Mouse (Mus musculus) limb, embryonic 14.5 days (tissue): Measurements from ENCODE around the gene Sbds. TPM values are rescaled to one million over a fixed set of nuclear protein-coding genes. Genes with fewer than 3 reads are reported as not detected.

Source experiments
- ATAC-seq: fragments of 200-750 bp; cut with Nextera tagmentation; 2 replicates; pipeline ENCODE4 v1.8.0; 2017; ENCODE audit warnings: low read depth, moderate number of reproducible peaks, moderate TSS enrichment; ENCODE audit not compliant: low FRiP score
- DNase-seq: peaks from one replicate; pipeline ENCODE4 v3.0.0-alpha.2; 2015; ENCODE audit warnings: low spot score
- H3K27ac ChIP-seq: fragments of 300-500 bp; sonication (generic); replicated peaks from 2 replicates; pipeline ENCODE4 v1.5.1; 2014; ENCODE audit warnings: low read depth, mild to moderate bottlenecking, low read length, moderate library complexity, mixed read lengths
- H3K27me3 ChIP-seq: fragments of 300-500 bp; sonication (generic); 2 replicates; pipeline ENCODE4 v1.6.1; 2014; ENCODE audit warnings: low read length, mixed read lengths; ENCODE audit not compliant: control insufficient read depth, insufficient read depth
- H3K36me3 ChIP-seq: fragments of 300-500 bp; sonication (generic); 2 replicates; pipeline ENCODE4 v1.6.1; 2014; ENCODE audit warnings: mild to moderate bottlenecking, low read length, moderate library complexity, mixed read lengths; ENCODE audit not compliant: control insufficient read depth, insufficient read depth
- H3K4me1 ChIP-seq: fragments of 300-500 bp; sonication (generic); 2 replicates; pipeline ENCODE4 v1.6.1; 2014; ENCODE audit warnings: antibody characterized with exemption, low read length, mixed read lengths; ENCODE audit not compliant: control insufficient read depth, insufficient read depth
- H3K4me2 ChIP-seq: fragments of 300-500 bp; sonication (generic); replicated peaks from 2 replicates; pipeline ENCODE4 v1.6.1; 2014; ENCODE audit warnings: low read depth, mild to moderate bottlenecking, low read length, moderate library complexity; ENCODE audit not compliant: severe bottlenecking
- H3K4me3 ChIP-seq: fragments of 300-500 bp; sonication (generic); replicated peaks from 2 replicates; pipeline ENCODE4 v1.5.1; 2014; ENCODE audit warnings: low read length
- H3K9ac ChIP-seq: fragments of 300-500 bp; sonication (generic); 2 replicates; pipeline ENCODE4 v1.6.1; 2014; ENCODE audit warnings: mild to moderate bottlenecking, low read depth, low read length, moderate library complexity; ENCODE audit not compliant: severe bottlenecking
- H3K9me3 ChIP-seq: fragments of 300-500 bp; sonication (generic); 2 replicates; pipeline ENCODE4 v1.6.1; 2016; ENCODE audit warnings: low read length; ENCODE audit not compliant: control insufficient read depth
- POLR2A ChIP-seq: fragments of 200-500 bp; IDR thresholded peaks from 2 replicates; pipeline ENCODE4 v1.8.0; 2012; ENCODE audit warnings: inconsistent platforms, mild to moderate bottlenecking, moderate library complexity, borderline replicate concordance; ENCODE audit not compliant: insufficient read depth, insufficient read length; ENCODE audit errors: extremely low read depth
- WGBS: fragments of 180-500 bp; shearing (Covaris S2); extraction: QIAGEN DNeasy Blood & Tissue Kit; methylation state at CpG from one replicate; pipeline ENCODE4 v1.1.7; 2014; 5-methylcytosine and 5-hydroxymethylcytosine counted together
- polyA plus RNA-seq, 2 experiments: library from polyadenylated mRNA; depleted of rRNA in 1 of 2; stranded (reverse) in 1 of 2; unstranded in 1 of 2; fragments of >200 nt; fragmentation: Nextera tagmentation in 1 of 2; extraction: Ambion mirVana in 1 of 2; gene quantifications; 2 replicates each; pipeline versions ENCODE4 v1.2.1 to v1.2.3; 2012 to 2014

Gene Sbds
- polyA plus RNA-seq, 2 experiments, result 50.8 to 51.9 TPM

DNA sequence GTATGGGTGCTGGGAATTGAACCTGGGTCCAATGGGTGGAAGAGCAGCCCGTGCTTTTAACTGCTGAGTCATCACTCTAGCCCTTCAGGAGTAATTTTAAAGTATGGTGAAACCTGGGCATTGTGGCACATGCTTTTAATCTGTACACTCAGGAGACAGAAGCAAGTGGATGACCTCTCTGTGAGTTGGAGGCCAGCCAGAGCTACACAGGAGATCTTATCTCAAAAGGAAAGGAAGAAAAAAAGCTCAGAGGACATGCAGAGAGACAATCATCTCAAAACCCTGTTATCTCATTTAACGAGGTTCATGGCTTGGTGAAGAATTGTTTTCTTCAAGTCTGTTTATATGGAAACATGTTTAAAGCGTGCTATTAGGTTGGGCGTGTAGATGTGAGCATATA lies 51.4 kb downstream of the Sbds start:
- 84% methylated on average over 4 of the region's 4 CpGs for WGBS
- no peak for TF ChIP-seq POLR2A
- Histone ChIP-seq H3K9ac (no peak overlapping the region), H3K9me3 (no peaks in the 10 kb centered on the region), H3K4me3 (no peak overlapping the region), H3K4me1 (no peaks in the 10 kb centered on the region), H3K36me3 (peaks cover 45% of the 10 kb centered on the region), H3K27me3 (no peaks in the 10 kb centered on the region), H3K27ac (no peak overlapping the region), H3K4me2 (no peak overlapping the region)
- no peak for ATAC-seq
- no peak for DNase-seq

DNA sequence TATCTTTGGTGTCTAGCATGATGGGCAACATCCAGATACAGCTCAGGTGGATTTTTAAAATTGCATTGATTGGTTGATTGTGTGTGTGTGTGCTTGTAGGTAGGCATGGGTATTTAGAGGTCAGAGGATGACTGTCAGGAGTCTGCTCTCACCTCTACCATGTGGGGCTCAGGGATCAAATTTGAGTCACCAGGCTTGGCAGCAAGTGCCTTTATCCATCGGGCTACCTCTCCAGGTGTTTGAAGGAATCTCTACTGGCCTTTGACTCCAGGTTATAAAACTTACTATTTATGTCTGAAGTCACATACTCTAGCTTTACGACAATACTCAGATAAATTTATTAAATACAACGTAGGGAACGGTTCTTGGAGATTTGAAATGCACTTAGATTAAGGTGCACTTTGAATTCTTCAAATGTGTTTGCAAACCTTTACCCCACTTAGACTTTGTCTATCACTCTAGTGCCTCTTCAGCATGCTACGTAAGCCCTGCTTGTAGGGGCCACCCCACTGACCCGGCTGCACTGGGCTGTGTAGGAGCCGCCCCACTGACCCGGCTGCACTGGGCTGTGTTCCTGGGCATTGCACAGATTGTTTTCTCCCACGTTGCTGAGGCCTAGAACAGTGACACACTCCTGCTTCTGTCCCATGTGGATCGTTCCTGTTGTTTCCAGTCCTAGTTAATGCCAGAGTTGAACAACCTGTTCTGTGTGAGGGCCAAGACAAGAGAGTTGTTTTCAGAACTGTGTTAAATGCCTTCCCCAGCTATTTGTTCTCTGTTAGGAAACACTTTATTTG lies 54.9 kb downstream of the Sbds start:
- H3K36me3 ChIP-seq, result peaks cover 40% of the 10 kb centered on the region

DNA sequence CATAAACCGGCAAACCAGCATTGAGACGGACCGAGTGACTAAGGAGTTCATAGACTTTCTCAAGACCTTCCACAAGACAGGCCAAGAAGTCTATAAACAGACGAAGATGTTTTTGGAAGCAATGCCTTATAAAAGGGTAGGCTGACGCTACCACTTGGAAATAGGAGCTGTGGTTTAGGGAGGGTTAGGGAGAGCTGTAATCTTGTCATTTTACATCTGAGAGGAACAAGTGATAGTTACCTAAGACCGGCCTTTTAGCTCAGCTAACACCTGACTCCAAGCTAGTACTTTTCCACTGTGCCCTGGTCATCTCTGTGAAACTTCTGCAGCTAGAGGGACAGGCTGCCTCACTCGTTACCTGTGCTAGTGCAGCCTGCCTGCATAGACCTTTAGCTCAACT lies 57.3 kb downstream of the Sbds start:
- WGBS, result 93% methylated on average over 7 of the region's 7 CpGs
- peaks cover 43% of the 10 kb centered on the region for H3K36me3 ChIP-seq
- H3K4me1 ChIP-seq, result no peaks in the 10 kb centered on the region
- no peak overlapping the region for H3K9ac ChIP-seq
- ATAC-seq, result no peak
- TF ChIP-seq POLR2A, result no peak
- no peak for DNase-seq
- no peak overlapping the region for H3K4me3 ChIP-seq
- H3K27me3 ChIP-seq, result no peaks in the 10 kb centered on the region
- H3K27ac ChIP-seq, result no peak overlapping the region
- no peak overlapping the region for H3K4me2 ChIP-seq
- H3K9me3 ChIP-seq, result no peaks in the 10 kb centered on the region

More for the DNA sequence above, 54.9 kb downstream of the Sbds start:
- DNase-seq (no peak), ATAC-seq (no peak)
- Histone ChIP-seq H3K9me3 (no peaks in the 10 kb centered on the region), H3K4me2 (no peak overlapping the region), H3K27me3 (no peaks in the 10 kb centered on the region), H3K4me1 (no peaks in the 10 kb centered on the region), H3K27ac (no peak overlapping the region), H3K9ac (no peak overlapping the region), H3K4me3 (no peak overlapping the region)
- 82% methylated on average over 10 of the region's 10 CpGs for WGBS
- no peak for TF ChIP-seq POLR2A

DNA sequence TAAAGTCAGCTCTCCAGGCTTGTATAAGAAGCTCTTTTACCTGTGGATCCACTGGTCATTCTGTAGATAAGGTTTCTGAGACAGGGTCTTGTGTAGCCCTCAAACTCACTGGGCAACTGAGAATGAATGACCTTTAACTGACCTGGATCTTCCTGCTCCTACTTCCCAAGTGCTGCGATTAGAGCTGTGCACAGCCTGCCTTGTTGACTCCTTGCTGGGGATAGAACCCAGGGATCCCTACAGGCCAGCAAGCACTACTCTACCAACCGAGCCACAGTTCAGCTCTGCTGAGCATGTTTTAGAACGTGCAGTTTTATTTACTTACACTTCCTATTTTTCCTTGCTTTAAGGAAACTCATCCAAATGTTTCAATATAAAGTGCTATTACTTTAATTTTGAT lies 57.9 kb downstream of the Sbds start:
- 89% methylated on average over 3 of the region's 3 CpGs for WGBS
- ATAC-seq, result no peak

DNA sequence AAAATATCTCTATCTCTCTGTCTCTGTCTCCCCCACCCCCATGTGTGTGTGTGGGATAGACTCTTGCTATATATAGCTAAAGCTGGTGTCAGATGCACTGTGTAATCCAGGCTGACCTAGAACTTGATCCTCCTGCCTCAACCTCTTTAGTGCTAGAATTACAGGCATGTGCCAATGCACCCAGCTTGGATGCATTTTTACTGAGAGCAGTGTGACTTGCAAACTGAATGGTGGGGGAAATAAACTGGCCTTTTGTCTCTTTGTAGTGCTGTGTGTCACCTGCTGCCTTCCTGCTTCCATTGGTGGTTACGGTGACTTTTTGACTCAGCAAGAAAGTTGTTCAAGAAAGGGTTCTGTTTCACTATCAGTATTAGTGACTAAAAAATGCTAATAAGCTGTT lies 59.0 kb downstream of the Sbds start:
- Histone ChIP-seq H3K4me3 (no peak overlapping the region), H3K4me1 (no peaks in the 10 kb centered on the region), H3K9me3 (no peaks in the 10 kb centered on the region), H3K4me2 (no peak overlapping the region), H3K27me3 (no peaks in the 10 kb centered on the region), H3K9ac (no peak overlapping the region), H3K36me3 (peaks cover 52% of the 10 kb centered on the region), H3K27ac (no peak overlapping the region)
- ATAC-seq (peak; percentile 60; the same call in 1 of the 2 replicates), DNase-seq (peak; percentile 3)
- 82% methylated on average over 1 of the region's 1 CpGs for WGBS
- no peak for TF ChIP-seq POLR2A

More for the DNA sequence above, 57.9 kb downstream of the Sbds start:
- TF ChIP-seq POLR2A, result no peak
- H3K4me2 ChIP-seq, result no peak overlapping the region
- H3K4me1 ChIP-seq, result no peaks in the 10 kb centered on the region
- no peak for DNase-seq
- H3K27ac ChIP-seq, result no peak overlapping the region
- H3K36me3 ChIP-seq, result peaks cover 47% of the 10 kb centered on the region
- no peak overlapping the region for H3K4me3 ChIP-seq
- no peak overlapping the region for H3K9ac ChIP-seq
- H3K27me3 ChIP-seq, result no peaks in the 10 kb centered on the region
- H3K9me3 ChIP-seq, result no peaks in the 10 kb centered on the region

Other genes starting within 250 kb of the Sbds start
- gene Asl, start 226.3 kb downstream of the Sbds start, polyA plus RNA-seq (2012; rRNA removed), result 21.5 and 24.5 TPM in 2 replicates
- gene Asl, start 226.3 kb downstream of the Sbds start, polyA plus RNA-seq (2014; fragmentation: Nextera tagmentation; extraction: Ambion mirVana), result 34.5 and 36.5 TPM in 2 replicates
- gene Crcp, start 226.2 kb downstream of the Sbds start, polyA plus RNA-seq (2012; rRNA removed), result 16.6 and 24.2 TPM in 2 replicates
- gene Crcp, start 226.2 kb downstream of the Sbds start, polyA plus RNA-seq (2014; fragmentation: Nextera tagmentation; extraction: Ambion mirVana), result 25.3 and 25.4 TPM in 2 replicates
- 59.3 and 68.2 TPM in 2 replicates for gene Tpst1, start 182.2 kb downstream of the Sbds start, polyA plus RNA-seq (2012; rRNA removed)
- gene Tpst1, start 182.2 kb downstream of the Sbds start, polyA plus RNA-seq (2014; fragmentation: Nextera tagmentation; extraction: Ambion mirVana), result 114 and 117 TPM in 2 replicates
- 5.5 and 7.7 TPM in 2 replicates for gene Kctd7, start 110.7 kb downstream of the Sbds start, polyA plus RNA-seq (2012; rRNA removed)
- 6.1 and 6.2 TPM in 2 replicates for gene Kctd7, start 110.7 kb downstream of the Sbds start, polyA plus RNA-seq (2014; fragmentation: Nextera tagmentation; extraction: Ambion mirVana)
- 20.2 and 21.7 TPM in 2 replicates for gene Rabgef1, start 83.7 kb downstream of the Sbds start, polyA plus RNA-seq (2012; rRNA removed)
- gene Rabgef1, start 83.7 kb downstream of the Sbds start, polyA plus RNA-seq (2014; fragmentation: Nextera tagmentation; extraction: Ambion mirVana), result 19.4 and 24.2 TPM in 2 replicates
- 36.1 and 41.1 TPM in 2 replicates for gene Tmem248, start 38.4 kb downstream of the Sbds start, polyA plus RNA-seq (2012; rRNA removed)
- 42.2 and 49.6 TPM in 2 replicates for gene Tmem248, start 38.4 kb downstream of the Sbds start, polyA plus RNA-seq (2014; fragmentation: Nextera tagmentation; extraction: Ambion mirVana)
- 14.7 and 15.3 TPM in 2 replicates for gene Tyw1, start 89 bp upstream of the Sbds start, polyA plus RNA-seq (2012; rRNA removed)
- 25.3 and 29.0 TPM in 2 replicates for gene Tyw1, start 89 bp upstream of the Sbds start, polyA plus RNA-seq (2014; fragmentation: Nextera tagmentation; extraction: Ambion mirVana)
- gene Caln1, start 113.9 kb upstream of the Sbds start, polyA plus RNA-seq (2012; rRNA removed), result 1.3 and 1.7 TPM in 2 replicates
- 0.91 and 2.5 TPM in 2 replicates for gene Caln1, start 113.9 kb upstream of the Sbds start, polyA plus RNA-seq (2014; fragmentation: Nextera tagmentation; extraction: Ambion mirVana)
- gene A330070K13Rik, start 129.1 kb upstream of the Sbds start, polyA plus RNA-seq (2012; rRNA removed), result not detected in 2 replicates
- gene A330070K13Rik, start 129.1 kb upstream of the Sbds start, polyA plus RNA-seq (2014; fragmentation: Nextera tagmentation; extraction: Ambion mirVana), result 0.52 TPM in 1 of 2 replicates, not detected in the other